ENCODE assay signal across 8 mouse cellular contexts in genomic region chr16:76786405-76787155, GRCm38 (mm10).
DNase-seq lines count a peak whose midpoint lies in the region; ATAC-seq lines count a peak whose summit lies in the region.

No protein-coding gene starts in this region.

- H3K4me3 ChIP-seq in hindbrain, embryonic 10.5 days, result no peak overlapping the region
- H3K4me3 ChIP-seq in hindbrain, embryonic 12.5 days, result no peak overlapping the region

- no peak for ATAC-seq in hindbrain, embryonic 12.5 days (ENCODE audit: low FRiP score)
- ATAC-seq in monocyte, adult 5-6 weeks (replicated peaks; ENCODE audit: insufficient number of reproducible peaks, low FRiP score, low TSS enrichment, poor library complexity, severe bottlenecking), result peak; percentile 59; the same call in 1 of the 2 replicates

- DNase-seq in hindbrain, embryonic 10.5 days (ENCODE audit: low spot score), result peak; percentile 25
- DNase-seq in CD4-positive, CD25-positive, alpha-beta regulatory T cell, adult 2 months (ENCODE audit: low read depth, low spot score), result peak; percentile 77
- DNase-seq in brain, adult 2 months (ENCODE audit: low read depth, low spot score), result peak; percentile 64
- peak; percentile 9 to 20 for DNase-seq in frontal cortex, postnatal 14 days (ENCODE audit: low spot score in 2 of 2)
- peak; percentile 66 to 75 for DNase-seq in kidney, postnatal 4 days
- peak; percentile 81 for DNase-seq in urinary bladder, postnatal 14 days (ENCODE audit: low spot score)

- no peak overlapping the region for H3K27ac ChIP-seq in hindbrain, embryonic 10.5 days
- no peak overlapping the region for H3K27ac ChIP-seq in hindbrain, embryonic 12.5 days

- WGBS in hindbrain, embryonic 10.5 days, result 74% methylated on average over 6 of the region's 6 CpGs
- WGBS in hindbrain, embryonic 12.5 days, result 74% methylated on average over 6 of the region's 6 CpGs

- H3K4me2 ChIP-seq in hindbrain, embryonic 12.5 days (replicated peaks), result no peak overlapping the region

- H3K36me3 ChIP-seq in hindbrain, embryonic 10.5 days, result no peaks in the 10 kb centered on the region
- no peaks in the 10 kb centered on the region for H3K36me3 ChIP-seq in hindbrain, embryonic 12.5 days

- no peaks in the 10 kb centered on the region for H3K4me1 ChIP-seq in hindbrain, embryonic 10.5 days (replicated peaks)
- no peaks in the 10 kb centered on the region for H3K4me1 ChIP-seq in hindbrain, embryonic 12.5 days

- H3K9ac ChIP-seq in hindbrain, embryonic 12.5 days, result no peak overlapping the region

- H3K9me3 ChIP-seq in hindbrain, embryonic 10.5 days, result no peaks in the 10 kb centered on the region
- no peaks in the 10 kb centered on the region for H3K9me3 ChIP-seq in hindbrain, embryonic 12.5 days (replicated peaks)

- no peaks in the 10 kb centered on the region for H3K27me3 ChIP-seq in hindbrain, embryonic 10.5 days (ENCODE audit: insufficient read depth, poor library complexity, severe bottlenecking)
- no peaks in the 10 kb centered on the region for H3K27me3 ChIP-seq in hindbrain, embryonic 12.5 days

Comparison
In these comparisons a context has a peak if more than half of its experiments do, and no peak if none do; other contexts are left out.
1. DNase-seq: peak in every context shown above with its lines; median percentile 81 in urinary bladder, postnatal 14 days; 77 in CD4-positive, CD25-positive, alpha-beta regulatory T cell, adult 2 months; 70 in kidney, postnatal 4 days; 64 in brain, adult 2 months; 25 in hindbrain, embryonic 10.5 days; 14 in frontal cortex, postnatal 14 days.